Mouse (Mus musculus): ENCODE measurements around the gene Vmn1r209. TPM values are rescaled to one million over a fixed set of nuclear protein-coding genes. Genes with fewer than 3 reads are reported as not detected.
"Not testable (repeated sequence)": the region's sequence is repeated elsewhere in the genome, so short reads cannot be mapped to it uniquely, and the experiment has no call there.

Vmn1r209 gene
- total RNA-seq (2021) = not detected
- long read RNA-seq, experiment 1 = 0 reads
- long read RNA-seq, experiment 2 = 0 reads

- DNase-seq; intact Hi-C loops (cut with DNase I): not testable (repeated sequence)
Measured at GRCm38 (mm10) chr13:22809582-22809981, at the start of gene Vmn1r209. Vmn1r209 (minus strand) TSS chr13:22809682.

DNA sequence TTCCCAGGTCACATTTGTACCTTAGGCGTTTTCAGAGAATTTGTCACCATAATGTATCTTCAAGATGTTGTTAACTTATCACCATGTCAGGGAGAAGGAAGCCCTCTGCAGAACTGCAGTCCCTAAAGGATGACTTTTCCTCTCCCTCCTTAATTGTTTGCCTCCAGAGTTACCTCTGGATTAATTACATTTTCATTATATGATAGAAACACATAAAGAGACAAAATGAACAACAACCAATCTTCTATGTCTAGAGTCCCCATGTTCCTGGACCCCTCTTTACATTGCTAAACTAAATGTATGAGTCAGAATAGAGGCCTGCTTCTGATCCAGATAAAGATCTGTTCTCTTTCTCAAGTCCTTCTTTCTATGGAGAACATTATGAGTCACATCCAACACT lies 48.0 kb upstream of the Vmn1r209 start, which contains the start of gene Vmn1r211:
Gene Vmn1r211, minus strand, starts transcription at position 101 of the 400 bp plus-strand sequence.
- intact Hi-C loops (cut with DNase I) = no loop called here
- no peak for DNase-seq

DNA sequence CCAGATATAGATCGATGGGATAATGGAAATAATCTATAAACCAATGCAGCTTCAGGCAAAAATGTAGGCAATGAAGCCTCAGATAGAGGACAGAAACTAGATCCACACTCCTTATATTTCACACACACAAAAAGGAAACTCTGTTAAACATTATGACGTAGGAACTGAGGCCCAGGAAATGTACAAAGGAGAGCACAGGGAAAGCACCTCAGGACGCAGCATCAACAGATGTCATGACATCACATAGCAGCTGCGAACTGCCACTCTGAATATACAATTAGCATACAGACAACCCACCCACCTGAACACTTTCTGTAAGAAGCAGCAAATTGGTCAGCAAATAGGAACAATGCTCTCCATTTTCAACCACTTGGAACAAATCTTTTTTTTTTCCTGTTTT lies 45.3 kb upstream of the Vmn1r209 start:
- intact Hi-C loops (cut with DNase I) = no loop called here
- DNase-seq = no peak

DNA sequence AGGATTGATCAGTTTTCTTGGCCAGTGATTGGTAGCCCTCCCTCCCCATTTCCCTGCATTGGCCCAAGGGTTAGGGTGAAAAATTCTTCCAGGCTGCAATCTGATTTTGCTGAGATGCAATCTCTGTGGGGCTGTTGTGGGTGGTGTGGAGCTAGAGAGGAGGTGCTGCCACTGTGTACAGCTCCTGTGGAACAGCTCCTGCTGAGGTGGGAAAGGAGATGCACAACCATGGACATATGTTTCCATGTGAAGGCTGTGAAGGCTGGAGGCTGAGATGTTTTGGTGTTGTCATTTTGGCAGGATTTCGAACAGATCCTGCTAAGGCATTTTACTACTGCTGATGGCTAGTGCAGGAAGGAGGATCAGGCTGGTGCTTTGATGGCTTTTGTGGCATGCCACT lies 37.3 kb upstream of the Vmn1r209 start:
- DNase-seq = no peak
- intact Hi-C loops (cut with DNase I) = no loop called here

GRCm38 (mm10) chr13:22844304-22844703 lies 34.8 kb upstream of the Vmn1r209 start:
- DNase-seq; intact Hi-C loops (cut with DNase I): not testable (repeated sequence)

- DNase-seq = no peak
- intact Hi-C loops (cut with DNase I) = no loop called here
Measured at GRCm38 (mm10) chr13:22831248-22831647, 21.8 kb upstream of the Vmn1r209 start, which contains the start of gene Vmn1r210. Vmn1r210 (minus strand) TSS chr13:22831348.

DNA sequence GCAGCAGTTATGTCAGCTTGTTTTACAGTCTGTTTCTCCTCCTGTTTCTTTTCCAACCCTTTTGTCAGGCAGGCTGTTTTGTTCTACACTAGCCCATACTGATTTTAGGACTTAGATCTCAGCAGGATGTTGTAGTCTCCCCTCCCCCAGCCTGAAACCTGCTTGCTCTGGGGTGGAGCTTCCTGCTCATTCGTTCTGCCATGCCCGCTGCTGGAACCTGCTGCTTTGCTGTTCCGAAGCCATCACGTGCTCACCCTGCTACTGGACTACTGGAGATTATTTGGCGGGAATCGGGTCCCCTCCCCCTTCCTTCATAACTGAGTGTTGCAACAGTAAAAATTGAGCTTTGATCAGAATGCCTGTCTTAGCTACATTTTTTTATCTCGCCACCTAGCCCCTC lies 19.9 kb upstream of the Vmn1r209 start:
- DNase-seq; intact Hi-C loops (cut with DNase I): not testable (repeated sequence)

DNA sequence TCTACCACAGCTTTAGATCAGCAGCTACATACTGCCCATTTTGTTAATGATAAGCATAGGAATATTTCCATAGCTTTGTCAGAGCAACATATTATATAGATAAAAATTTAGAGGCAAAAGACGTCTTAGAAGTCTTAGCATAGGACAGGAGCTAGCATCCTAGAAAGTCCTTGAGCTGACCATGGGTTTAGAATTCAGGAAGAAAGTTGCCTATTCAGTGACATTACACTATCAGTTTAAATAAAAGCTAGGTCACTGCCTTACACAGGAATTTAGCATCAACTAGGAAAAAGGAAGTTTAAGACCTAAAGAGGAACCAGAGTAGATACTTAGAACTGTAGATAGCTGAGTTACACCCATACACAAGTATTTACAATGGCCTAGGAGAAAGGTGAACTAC lies 12.1 kb upstream of the Vmn1r209 start:
- DNase-seq; intact Hi-C loops (cut with DNase I): not testable (repeated sequence)

- intact Hi-C loops (cut with DNase I); DNase-seq: not testable (repeated sequence)
Measured at GRCm38 (mm10) chr13:22788096-22788495, 21.4 kb downstream of the Vmn1r209 start.

- intact Hi-C loops (cut with DNase I) = not testable (repeated sequence)
Measured at GRCm38 (mm10) chr13:22784159-22784558, 25.3 kb downstream of the Vmn1r209 start.

GRCm38 (mm10) chr13:22777300-22777699 lies 32.2 kb downstream of the Vmn1r209 start, which contains the start of gene Vmn1r208:
Vmn1r208 (minus strand) TSS chr13:22777400.
- DNase-seq; intact Hi-C loops (cut with DNase I): not testable (repeated sequence)

More at GRCm38 (mm10) chr13:22784159-22784558, 25.3 kb downstream of the Vmn1r209 start:
- not testable (repeated sequence) for DNase-seq

DNA sequence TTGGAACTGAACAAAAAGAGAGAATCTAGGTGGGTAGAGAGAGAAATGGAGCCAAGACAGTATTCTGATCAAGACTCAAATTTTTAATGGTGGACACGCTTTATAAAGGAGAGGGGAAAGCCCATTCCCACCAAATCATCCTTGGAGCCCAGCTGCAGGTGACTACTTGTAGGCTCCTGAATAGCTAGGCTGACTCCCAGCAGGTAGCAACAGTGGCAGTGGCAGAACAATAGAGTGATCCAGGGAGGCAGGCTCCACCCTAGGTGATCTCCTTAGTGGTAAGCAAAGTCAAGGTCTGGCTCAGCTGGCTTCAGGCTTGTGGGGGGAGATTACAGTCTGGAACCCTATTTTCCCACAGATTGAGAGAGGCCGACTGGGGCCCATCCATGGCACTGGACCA lies 37.9 kb downstream of the Vmn1r209 start:
- intact Hi-C loops (cut with DNase I); DNase-seq: not testable (repeated sequence)

Other genes with a start within 250 kb of the Vmn1r209 start
- not detected for gene Vmn1r205, start 216.7 kb downstream of the Vmn1r209 start, total RNA-seq (2021)
- gene Vmn1r206, start 185.4 kb downstream of the Vmn1r209 start, total RNA-seq (2021) = not detected
- gene Vmn1r207-ps, start 80.1 kb downstream of the Vmn1r209 start, total RNA-seq (2021) = not detected
- not detected for gene Vmn1r208, start 32.3 kb downstream of the Vmn1r209 start, total RNA-seq (2021)
- not detected for gene Vmn1r210, start 21.7 kb upstream of the Vmn1r209 start, total RNA-seq (2021)
- gene Vmn1r211, start 47.9 kb upstream of the Vmn1r209 start, total RNA-seq (2021) = not detected
- not detected for gene Vmn1r212, start 74.5 kb upstream of the Vmn1r209 start, total RNA-seq (2021)
- not detected for gene Vmn1r213, start 198.0 kb upstream of the Vmn1r209 start, total RNA-seq (2021)
- gene Vmn1r214, start 220.7 kb upstream of the Vmn1r209 start, total RNA-seq (2021) = not detected

Data from gastrocnemius, postnatal 36 days (tissue).